Mouse (Mus musculus): Measurements from ENCODE around the gene Eif5a. TPM values are rescaled to one million over a fixed set of nuclear protein-coding genes. Genes with fewer than 3 reads are reported as not detected.
A peak's percentile ranks its signal among the peaks of the same experiment; 100 is the strongest.

Eif5a gene
- polyA plus RNA-seq, 1 experiment from 2014 or later: 1,562 TPM

DNA sequence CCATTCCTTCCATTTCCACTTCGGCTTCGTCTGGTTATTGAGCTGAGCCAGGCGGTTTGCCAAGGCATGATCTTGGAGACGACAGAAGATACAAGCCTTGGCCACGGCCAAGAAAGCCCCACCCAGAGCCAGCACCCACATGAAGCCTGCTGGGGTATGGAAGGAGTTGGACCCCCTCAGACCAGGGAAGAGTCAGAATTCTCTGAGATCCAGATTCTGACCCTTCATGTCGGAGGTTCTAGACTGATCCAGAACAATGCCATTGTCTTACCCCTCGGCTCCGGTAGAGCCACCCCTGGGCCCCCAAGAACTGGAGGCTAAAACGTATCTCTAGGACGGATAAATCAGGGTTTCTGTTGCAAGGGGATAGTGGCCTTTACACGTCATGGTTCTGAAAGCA lies 43.9 kb downstream of the Eif5a start, which contains the start of gene Tmem95:
Tmem95 (minus strand) TSS at position 141 of the 400 bp plus-strand sequence.
- no peak for ATAC-seq (ENCODE audit: low FRiP score, low read depth)
- H3K4me2 ChIP-seq (replicated peaks): peak within 1 kb of the TSS; percentile 88
- WGBS: 89% methylated on average over 11 of the region's 11 CpGs
- H3K27ac ChIP-seq: no peak within 1 kb of the TSS
- H3K36me3 ChIP-seq: no peaks in the 10 kb centered on the region
- peaks cover 46% of the 10 kb centered on the region for H3K4me1 ChIP-seq
- H3K4me3 ChIP-seq: peak within 1 kb of the TSS; percentile 21
- no peaks in the 10 kb centered on the region for H3K9me3 ChIP-seq
- no peaks in the 10 kb centered on the region for H3K27me3 ChIP-seq
- peak within 1 kb of the TSS; percentile 77; the same call in 1 of the 2 replicates for H3K9ac ChIP-seq

DNA sequence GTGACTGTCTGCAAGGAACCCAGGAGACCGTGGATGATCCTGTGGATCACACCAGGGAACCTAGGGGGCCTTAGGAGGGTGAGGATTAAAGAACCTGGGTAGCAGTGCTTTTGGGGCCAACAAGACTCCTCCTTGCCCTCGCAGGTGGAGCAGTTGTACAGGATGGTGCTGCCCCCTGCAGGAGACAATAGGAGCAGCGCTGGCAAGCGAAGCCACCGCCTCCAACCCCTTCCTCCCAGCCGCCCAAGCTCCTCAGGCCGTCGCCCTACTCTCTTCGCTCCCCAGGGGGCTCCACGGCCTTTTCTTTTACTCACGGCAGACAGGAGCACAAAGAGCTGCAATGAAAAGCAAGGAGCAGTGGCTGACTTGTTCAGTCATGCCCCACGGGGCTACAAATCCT lies 44.9 kb downstream of the Eif5a start:
- H3K9ac ChIP-seq: peak overlapping the region; percentile 46; the same call in 1 of the 2 replicates
- no peak for ATAC-seq (ENCODE audit: low FRiP score, low read depth)

DNA sequence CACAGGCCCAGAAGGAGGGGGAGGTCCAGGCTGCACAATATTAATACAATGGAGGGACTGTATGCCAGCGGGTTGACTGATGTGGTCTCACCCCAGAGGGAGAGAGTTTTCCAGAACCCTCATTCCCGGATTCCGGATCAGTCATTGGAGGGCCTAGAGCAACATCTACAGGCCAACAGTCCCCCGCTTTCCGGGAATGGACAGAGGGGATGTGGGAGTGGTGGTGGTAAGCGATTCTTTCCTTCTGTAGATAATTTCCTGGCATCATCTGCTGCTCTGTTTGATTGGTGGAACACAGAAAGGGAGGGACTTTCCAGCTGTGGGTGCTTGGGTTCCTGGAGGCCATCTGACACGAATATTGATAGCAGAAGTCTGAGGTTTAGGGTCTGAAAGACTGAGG lies 45.6 kb downstream of the Eif5a start:
- no peaks in the 10 kb centered on the region for H3K36me3 ChIP-seq
- no peak overlapping the region for H3K4me3 ChIP-seq
- peak overlapping the region; percentile 65; the same call in 1 of the 2 replicates for H3K27ac ChIP-seq
- no peak overlapping the region for H3K4me2 ChIP-seq (replicated peaks)
- no peaks in the 10 kb centered on the region for H3K9me3 ChIP-seq
- H3K27me3 ChIP-seq: no peaks in the 10 kb centered on the region
- ATAC-seq (ENCODE audit: low FRiP score, low read depth): no peak
- 54% methylated on average over 7 of the region's 7 CpGs for WGBS
- peaks cover 39% of the 10 kb centered on the region for H3K4me1 ChIP-seq
- 0 out of 2 replicates have a peak overlapping the region, but pooled peaks have one; percentile 20 for H3K9ac ChIP-seq

More for the DNA sequence above, 44.9 kb downstream of the Eif5a start:
- H3K4me1 ChIP-seq: peaks cover 43% of the 10 kb centered on the region
- no peaks in the 10 kb centered on the region for H3K27me3 ChIP-seq
- peak overlapping the region; percentile 50 for H3K4me2 ChIP-seq (replicated peaks)
- peak overlapping the region; percentile 21 for H3K4me3 ChIP-seq
- no peaks in the 10 kb centered on the region for H3K9me3 ChIP-seq
- H3K27ac ChIP-seq: peak overlapping the region; percentile 65; the same call in 1 of the 2 replicates
- 3% methylated on average over 12 of the region's 12 CpGs for WGBS
- H3K36me3 ChIP-seq: no peaks in the 10 kb centered on the region

DNA sequence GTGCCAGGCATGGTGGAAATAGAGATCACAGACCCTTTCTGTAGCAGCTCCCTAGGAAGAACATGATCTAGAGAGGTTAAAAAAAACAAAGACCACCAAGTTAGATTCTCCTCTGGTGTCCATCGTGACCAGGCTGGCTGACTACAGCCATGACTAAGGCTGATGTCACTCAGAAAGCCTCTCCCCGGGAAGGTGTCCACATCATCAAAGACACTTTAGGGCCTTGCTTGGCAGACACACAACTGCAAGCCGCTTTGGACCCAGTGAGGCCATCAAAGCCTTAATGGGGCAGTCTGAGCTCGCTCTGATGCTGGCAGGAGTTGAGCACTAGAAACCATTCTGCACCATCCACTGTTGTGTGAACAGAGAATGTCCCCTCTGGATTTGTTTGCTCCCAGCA lies 49.3 kb downstream of the Eif5a start:
- ATAC-seq (ENCODE audit: low FRiP score, low read depth): no peak
- no peak overlapping the region for H3K27ac ChIP-seq
- peaks cover 23% of the 10 kb centered on the region for H3K4me1 ChIP-seq
- no peak overlapping the region for H3K4me2 ChIP-seq (replicated peaks)
- 0 out of 2 replicates have a peak, but pooled peaks cover 5% of the 10 kb centered on the region for H3K27me3 ChIP-seq
- WGBS: 71% methylated on average over 4 of the region's 4 CpGs
- H3K36me3 ChIP-seq: no peaks in the 10 kb centered on the region
- H3K9me3 ChIP-seq: no peaks in the 10 kb centered on the region
- no peak overlapping the region for H3K9ac ChIP-seq
- no peak overlapping the region for H3K4me3 ChIP-seq

DNA sequence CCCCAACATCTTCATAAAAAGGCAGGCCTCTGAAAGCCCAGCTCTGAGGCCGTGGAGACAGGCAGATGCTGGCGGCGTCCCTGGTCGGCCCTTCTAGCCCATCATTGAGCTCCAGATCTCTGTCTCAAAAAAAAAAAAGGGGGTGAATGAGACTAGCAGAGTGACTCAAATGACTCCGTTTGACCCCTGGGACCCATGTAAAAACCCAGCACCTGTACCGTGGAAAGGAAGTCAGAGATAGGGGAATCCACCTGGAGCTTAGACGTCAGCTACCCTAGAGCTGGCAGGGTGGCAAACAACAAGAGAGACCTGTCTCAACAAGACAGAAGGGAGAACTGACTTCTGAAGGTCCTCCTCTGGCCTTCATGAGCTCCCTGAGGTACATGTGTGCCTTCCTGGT lies 49.9 kb downstream of the Eif5a start:
- Histone ChIP-seq H3K4me2 (replicated peaks) (no peak overlapping the region), H3K27ac (no peak overlapping the region), H3K4me1 (peaks cover 17% of the 10 kb centered on the region), H3K9ac (no peak overlapping the region), H3K9me3 (no peaks in the 10 kb centered on the region), H3K36me3 (no peaks in the 10 kb centered on the region), H3K4me3 (no peak overlapping the region), H3K27me3 (0 out of 2 replicates have a peak, but pooled peaks cover 11% of the 10 kb centered on the region)
- ATAC-seq (ENCODE audit: low FRiP score, low read depth): no peak
- WGBS: 82% methylated on average over 7 of the region's 7 CpGs

DNA sequence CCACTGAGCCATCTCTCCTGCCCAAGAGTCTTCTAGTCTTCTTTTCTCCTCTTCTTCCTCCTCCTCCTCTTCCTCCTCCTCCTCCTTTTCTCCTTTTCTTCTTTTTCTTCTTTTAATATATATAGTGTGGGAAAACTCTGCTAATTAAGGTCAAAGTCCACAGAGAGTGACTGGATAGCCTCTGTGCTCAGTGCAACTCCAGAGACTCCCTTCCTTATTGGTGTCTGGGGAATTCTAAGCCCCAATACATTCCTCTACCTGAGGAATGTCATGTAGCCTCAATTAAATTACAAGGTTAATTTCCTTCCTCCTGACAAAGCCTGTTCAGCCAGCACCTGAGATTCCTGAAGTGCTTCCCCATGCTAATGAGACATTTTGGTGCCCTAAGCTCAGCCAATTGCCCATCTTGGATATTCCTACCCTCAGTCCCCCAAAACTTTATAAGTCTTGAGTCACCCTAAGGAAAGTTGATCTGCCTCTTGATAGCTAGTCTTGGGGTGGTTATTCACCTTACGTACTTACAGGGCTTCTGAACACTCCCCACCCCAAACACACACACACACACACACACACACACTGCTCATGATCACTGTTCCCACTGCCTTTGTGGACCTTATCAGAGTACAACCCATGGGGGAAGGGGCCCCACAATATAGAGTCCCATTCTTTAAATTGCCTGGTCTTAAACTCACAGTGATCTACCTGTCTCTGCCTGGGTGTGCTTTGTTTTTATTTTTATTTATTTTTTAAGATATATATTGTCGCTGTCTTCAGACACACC lies 51.3 kb downstream of the Eif5a start:
- Histone ChIP-seq H3K36me3 (no peaks in the 10 kb centered on the region), H3K27me3 (0 out of 2 replicates have a peak, but pooled peaks cover 12% of the 10 kb centered on the region), H3K4me3 (no peak overlapping the region), H3K4me2 (replicated peaks) (no peak overlapping the region), H3K9ac (no peak overlapping the region), H3K27ac (no peak overlapping the region), H3K4me1 (0 out of 2 replicates have a peak, but pooled peaks cover 4% of the 10 kb centered on the region), H3K9me3 (no peaks in the 10 kb centered on the region)
- 80% methylated on average over 2 of the region's 2 CpGs for WGBS
- ATAC-seq (ENCODE audit: low FRiP score, low read depth): no peak

DNA sequence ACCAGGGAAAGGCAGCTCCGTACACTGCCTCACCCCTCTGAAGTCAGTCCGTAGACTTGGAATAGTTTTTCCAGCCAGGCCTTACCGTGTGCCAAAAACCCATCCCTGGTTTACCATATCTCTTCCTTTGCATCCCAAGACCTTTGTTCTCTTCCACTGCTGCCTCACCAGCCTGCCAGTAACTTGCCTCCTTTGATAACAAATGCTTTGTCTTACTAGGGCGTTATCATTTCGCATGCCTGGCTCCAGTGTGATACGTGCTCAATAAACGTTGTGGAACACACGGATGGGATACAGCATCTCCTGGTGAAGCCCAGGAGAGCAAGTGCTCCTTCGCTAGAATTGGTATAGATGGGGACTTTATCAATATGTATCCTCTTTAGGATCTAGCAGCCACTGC lies 54.4 kb downstream of the Eif5a start:
- no peak overlapping the region for H3K4me3 ChIP-seq
- 0 out of 2 replicates have a peak overlapping the region, but pooled peaks have one; percentile 15 for H3K9ac ChIP-seq
- H3K4me2 ChIP-seq (replicated peaks): no peak overlapping the region
- H3K27ac ChIP-seq: no peak overlapping the region
- 77% methylated on average over 9 of the region's 9 CpGs for WGBS
- ATAC-seq (ENCODE audit: low FRiP score, low read depth): no peak
- no peaks in the 10 kb centered on the region for H3K36me3 ChIP-seq
- H3K27me3 ChIP-seq: 0 out of 2 replicates have a peak, but pooled peaks cover 12% of the 10 kb centered on the region
- no peaks in the 10 kb centered on the region for H3K9me3 ChIP-seq
- 0 out of 2 replicates have a peak, but pooled peaks cover 4% of the 10 kb centered on the region for H3K4me1 ChIP-seq

Small RNA genes within 50 kb of the gene (microRNA-seq; reads per million reads assigned to microRNA genes)
- not detected for gene Mir6924

Other genes with a start within 250 kb of the Eif5a start
- 560 and 570 TPM in 2 replicates for gene Eif4a1, start 249.5 kb downstream of the Eif5a start, polyA plus RNA-seq (2015; fragmentation: Nextera tagmentation; extraction: Ambion mirVana)
- gene Senp3, start 239.9 kb downstream of the Eif5a start, polyA plus RNA-seq (2015; fragmentation: Nextera tagmentation; extraction: Ambion mirVana): 123 and 125 TPM in 2 replicates
- gene Tnfsf13, start 236.2 kb downstream of the Eif5a start, polyA plus RNA-seq (2015; fragmentation: Nextera tagmentation; extraction: Ambion mirVana): 0.33 TPM in 1 of 2 replicates, not detected in the other
- 5.9 and 8.0 TPM in 2 replicates for gene Tnfsf12, start 226.1 kb downstream of the Eif5a start, polyA plus RNA-seq (2015; fragmentation: Nextera tagmentation; extraction: Ambion mirVana)
- 3.7 and 4.4 TPM in 2 replicates for gene Tnfsfm13, start 225.9 kb downstream of the Eif5a start, polyA plus RNA-seq (2015; fragmentation: Nextera tagmentation; extraction: Ambion mirVana)
- gene Polr2a, start 163.3 kb downstream of the Eif5a start, polyA plus RNA-seq (2015; fragmentation: Nextera tagmentation; extraction: Ambion mirVana): 27.2 and 28.5 TPM in 2 replicates
- not detected in 2 replicates for gene Slc35g3, start 160.0 kb downstream of the Eif5a start, polyA plus RNA-seq (2015; fragmentation: Nextera tagmentation; extraction: Ambion mirVana)
- 3.2 and 3.4 TPM in 2 replicates for gene Zbtb4, start 156.0 kb downstream of the Eif5a start, polyA plus RNA-seq (2015; fragmentation: Nextera tagmentation; extraction: Ambion mirVana)
- 23.6 and 27.7 TPM in 2 replicates for gene Chrnb1, start 126.0 kb downstream of the Eif5a start, polyA plus RNA-seq (2015; fragmentation: Nextera tagmentation; extraction: Ambion mirVana)
- 2.8 and 2.9 TPM in 2 replicates for gene Fgf11, start 120.1 kb downstream of the Eif5a start, polyA plus RNA-seq (2015; fragmentation: Nextera tagmentation; extraction: Ambion mirVana)
- 2.5 and 2.6 TPM in 2 replicates for gene Tmem102, start 116.3 kb downstream of the Eif5a start, polyA plus RNA-seq (2015; fragmentation: Nextera tagmentation; extraction: Ambion mirVana)
- not detected in 2 replicates for gene Gm39566, start 106.7 kb downstream of the Eif5a start, polyA plus RNA-seq (2015; fragmentation: Nextera tagmentation; extraction: Ambion mirVana)
- not detected in 2 replicates for gene Spem2, start 103.5 kb downstream of the Eif5a start, polyA plus RNA-seq (2015; fragmentation: Nextera tagmentation; extraction: Ambion mirVana)
- 0.18 and 0.24 TPM in 2 replicates for gene Spem1, start 99.8 kb downstream of the Eif5a start, polyA plus RNA-seq (2015; fragmentation: Nextera tagmentation; extraction: Ambion mirVana)
- 11.5 and 11.8 TPM in 2 replicates for gene Nlgn2, start 84.2 kb downstream of the Eif5a start, polyA plus RNA-seq (2015; fragmentation: Nextera tagmentation; extraction: Ambion mirVana)
- 368 and 376 TPM in 2 replicates for gene Tmem256, start 83.4 kb downstream of the Eif5a start, polyA plus RNA-seq (2015; fragmentation: Nextera tagmentation; extraction: Ambion mirVana)
- gene Plscr3, start 75.6 kb downstream of the Eif5a start, polyA plus RNA-seq (2015; fragmentation: Nextera tagmentation; extraction: Ambion mirVana): 135 and 140 TPM in 2 replicates
- gene Tnk1, start 63.2 kb downstream of the Eif5a start, polyA plus RNA-seq (2015; fragmentation: Nextera tagmentation; extraction: Ambion mirVana): 1.9 and 2.0 TPM in 2 replicates
- gene Tmem95, start 43.9 kb downstream of the Eif5a start, polyA plus RNA-seq (2015; fragmentation: Nextera tagmentation; extraction: Ambion mirVana): 0.51 TPM in 1 of 2 replicates, not detected in the other
- gene Kctd11, start 40.6 kb downstream of the Eif5a start, polyA plus RNA-seq (2015; fragmentation: Nextera tagmentation; extraction: Ambion mirVana): 4.3 and 4.4 TPM in 2 replicates
- gene Acap1, start 26.4 kb downstream of the Eif5a start, polyA plus RNA-seq (2015; fragmentation: Nextera tagmentation; extraction: Ambion mirVana): 1.1 and 1.5 TPM in 2 replicates
- gene 2810408A11Rik, start 21.0 kb downstream of the Eif5a start, polyA plus RNA-seq (2015; fragmentation: Nextera tagmentation; extraction: Ambion mirVana): 16.1 and 19.4 TPM in 2 replicates
- 10.2 and 12.9 TPM in 2 replicates for gene Neurl4, start 20.9 kb downstream of the Eif5a start, polyA plus RNA-seq (2015; fragmentation: Nextera tagmentation; extraction: Ambion mirVana)
- gene Gps2, start 8.1 kb downstream of the Eif5a start, polyA plus RNA-seq (2015; fragmentation: Nextera tagmentation; extraction: Ambion mirVana): 90.0 and 90.1 TPM in 2 replicates
- gene Ybx2, start 13.8 kb upstream of the Eif5a start, polyA plus RNA-seq (2015; fragmentation: Nextera tagmentation; extraction: Ambion mirVana): 9.3 and 9.7 TPM in 2 replicates
- 29.2 and 29.6 TPM in 2 replicates for gene Slc2a4, start 26.2 kb upstream of the Eif5a start, polyA plus RNA-seq (2015; fragmentation: Nextera tagmentation; extraction: Ambion mirVana)
- 13.4 and 14.4 TPM in 2 replicates for gene Cldn7, start 42.8 kb upstream of the Eif5a start, polyA plus RNA-seq (2015; fragmentation: Nextera tagmentation; extraction: Ambion mirVana)
- gene Ctdnep1, start 59.2 kb upstream of the Eif5a start, polyA plus RNA-seq (2015; fragmentation: Nextera tagmentation; extraction: Ambion mirVana): 30.8 and 31.2 TPM in 2 replicates
- 126 and 134 TPM in 2 replicates for gene Elp5, start 60.6 kb upstream of the Eif5a start, polyA plus RNA-seq (2015; fragmentation: Nextera tagmentation; extraction: Ambion mirVana)
- gene Gabarap, start 69.2 kb upstream of the Eif5a start, polyA plus RNA-seq (2015; fragmentation: Nextera tagmentation; extraction: Ambion mirVana): 499 and 506 TPM in 2 replicates
- gene Phf23, start 73.8 kb upstream of the Eif5a start, polyA plus RNA-seq (2015; fragmentation: Nextera tagmentation; extraction: Ambion mirVana): 95.9 and 101 TPM in 2 replicates
- gene Dvl2, start 78.6 kb upstream of the Eif5a start, polyA plus RNA-seq (2015; fragmentation: Nextera tagmentation; extraction: Ambion mirVana): 54.3 and 59.8 TPM in 2 replicates
- 76.0 and 81.1 TPM in 2 replicates for gene Acadvl, start 93.5 kb upstream of the Eif5a start, polyA plus RNA-seq (2015; fragmentation: Nextera tagmentation; extraction: Ambion mirVana)
- 14.2 and 14.8 TPM in 2 replicates for gene Dlg4, start 95.0 kb upstream of the Eif5a start, polyA plus RNA-seq (2015; fragmentation: Nextera tagmentation; extraction: Ambion mirVana)
- 1.4 and 2.4 TPM in 2 replicates for gene Asgr1, start 132.1 kb upstream of the Eif5a start, polyA plus RNA-seq (2015; fragmentation: Nextera tagmentation; extraction: Ambion mirVana)
- gene Asgr2, start 170.7 kb upstream of the Eif5a start, polyA plus RNA-seq (2015; fragmentation: Nextera tagmentation; extraction: Ambion mirVana): not detected in 2 replicates
- 0.25 and 0.75 TPM in 2 replicates for gene Mgl2, start 208.4 kb upstream of the Eif5a start, polyA plus RNA-seq (2015; fragmentation: Nextera tagmentation; extraction: Ambion mirVana)
- 0.61 and 1.1 TPM in 2 replicates for gene Clec10a, start 234.2 kb upstream of the Eif5a start, polyA plus RNA-seq (2015; fragmentation: Nextera tagmentation; extraction: Ambion mirVana)

All from limb, embryonic 13.5 days (tissue).